Mouse (Mus musculus): Measurements from ENCODE around the gene Megf6. TPM values are rescaled to one million over a fixed set of nuclear protein-coding genes. Genes with fewer than 3 reads are reported as not detected.

Megf6 gene
- polyA plus RNA-seq, 1 experiment from 2014 or later: 9.6 TPM

GRCm38 (mm10) chr4:154294262-154294731, 123.8 kb downstream of the Megf6 start:
- ATAC-seq (ENCODE audit: low FRiP score): no peak
- WGBS: 45% methylated on average over 8 of the region's 8 CpGs
- no peak overlapping the region for H3K4me2 ChIP-seq
- H3K27ac ChIP-seq: no peak overlapping the region
- H3K9ac ChIP-seq: no peak overlapping the region
- H3K9me3 ChIP-seq: no peaks in the 10 kb centered on the region
- no peaks in the 10 kb centered on the region for H3K36me3 ChIP-seq
- H3K4me1 ChIP-seq (replicated peaks): peaks cover 9% of the 10 kb centered on the region
- H3K4me3 ChIP-seq: no peak overlapping the region
- peaks cover 32% of the 10 kb centered on the region for H3K27me3 ChIP-seq

- Histone ChIP-seq H3K9me3 (no peaks in the 10 kb centered on the region), H3K27ac (no peak overlapping the region), H3K36me3 (no peaks in the 10 kb centered on the region), H3K9ac (no peak overlapping the region), H3K4me3 (no peak overlapping the region), H3K27me3 (peaks cover 67% of the 10 kb centered on the region), H3K4me1 (replicated peaks) (peaks cover 19% of the 10 kb centered on the region), H3K4me2 (no peak overlapping the region)
- 36% methylated on average over 9 of the region's 9 CpGs for WGBS
- no peak for ATAC-seq (ENCODE audit: low FRiP score)
Observed at GRCm38 (mm10) chr4:154297761-154298160, 127.2 kb downstream of the Megf6 start.

GRCm38 (mm10) chr4:154299541-154300271, 129.2 kb downstream of the Megf6 start:
- peak overlapping the region; percentile 77 for H3K4me2 ChIP-seq
- H3K9ac ChIP-seq: peak overlapping the region; percentile 66
- no peak overlapping the region for H3K27ac ChIP-seq
- under 1% methylated on average over 60 of the region's 66 CpGs for WGBS
- H3K4me1 ChIP-seq (replicated peaks): peaks cover 11% of the 10 kb centered on the region
- H3K9me3 ChIP-seq: no peaks in the 10 kb centered on the region
- ATAC-seq (ENCODE audit: low FRiP score): no peak
- H3K36me3 ChIP-seq: no peaks in the 10 kb centered on the region
- H3K27me3 ChIP-seq: peaks cover 69% of the 10 kb centered on the region
- H3K4me3 ChIP-seq: peak overlapping the region; percentile 46

GRCm38 (mm10) chr4:154301466-154301881, 130.9 kb downstream of the Megf6 start, which contains the start of gene Arhgef16:
Gene Arhgef16, minus strand, starts transcription at chr4:154301676.
- H3K27me3 ChIP-seq: peaks cover 64% of the 10 kb centered on the region
- ATAC-seq (ENCODE audit: low FRiP score): 0 out of 2 replicates have a peak, but pooled peaks have one; percentile 22

GRCm38 (mm10) chr4:154309131-154309530, 138.6 kb downstream of the Megf6 start:
- Histone ChIP-seq H3K4me2 (no peak overlapping the region), H3K27me3 (peaks cover 4% of the 10 kb centered on the region; the same call in 1 of the 2 replicates), H3K4me1 (replicated peaks) (peaks cover 12% of the 10 kb centered on the region; the same call in 1 of the 2 replicates), H3K4me3 (no peak overlapping the region), H3K9me3 (no peaks in the 10 kb centered on the region), H3K27ac (no peak overlapping the region), H3K36me3 (no peaks in the 10 kb centered on the region), H3K9ac (no peak overlapping the region)
- 89% methylated on average over 2 of the region's 2 CpGs for WGBS
- no peak for ATAC-seq (ENCODE audit: low FRiP score)

More at GRCm38 (mm10) chr4:154301466-154301881, 130.9 kb downstream of the Megf6 start, which contains the start of gene Arhgef16:
- no peaks in the 10 kb centered on the region for H3K36me3 ChIP-seq
- H3K9ac ChIP-seq: no peak within 1 kb of the TSS
- no peaks in the 10 kb centered on the region for H3K9me3 ChIP-seq
- H3K4me2 ChIP-seq: no peak within 1 kb of the TSS
- 26% methylated on average over 7 of the region's 7 CpGs for WGBS
- no peak within 1 kb of the TSS for H3K27ac ChIP-seq
- no peak within 1 kb of the TSS for H3K4me3 ChIP-seq
- H3K4me1 ChIP-seq (replicated peaks): peaks cover 10% of the 10 kb centered on the region

GRCm38 (mm10) chr4:154310576-154311262, 140.2 kb downstream of the Megf6 start:
- Histone ChIP-seq H3K27ac (no peak overlapping the region), H3K4me3 (no peak overlapping the region), H3K9me3 (no peaks in the 10 kb centered on the region), H3K27me3 (peaks cover 4% of the 10 kb centered on the region; the same call in 1 of the 2 replicates), H3K9ac (no peak overlapping the region), H3K4me1 (replicated peaks) (peaks cover 15% of the 10 kb centered on the region; the same call in 1 of the 2 replicates), H3K4me2 (no peak overlapping the region), H3K36me3 (no peaks in the 10 kb centered on the region)
- WGBS: 86% methylated on average over 9 of the region's 9 CpGs
- no peak for ATAC-seq (ENCODE audit: low FRiP score)

- H3K4me1 ChIP-seq (replicated peaks): peaks cover 18% of the 10 kb centered on the region; the same call in 1 of the 2 replicates
- 96% methylated on average over 2 of the region's 2 CpGs for WGBS
- ATAC-seq (ENCODE audit: low FRiP score): peak; percentile 41; the same call in 1 of the 2 replicates
- no peak overlapping the region for H3K4me3 ChIP-seq
- peaks cover 4% of the 10 kb centered on the region; the same call in 1 of the 2 replicates for H3K27me3 ChIP-seq
- peak overlapping the region; percentile 75 for H3K27ac ChIP-seq
- no peak overlapping the region for H3K9ac ChIP-seq
- H3K4me2 ChIP-seq: no peak overlapping the region
- H3K36me3 ChIP-seq: no peaks in the 10 kb centered on the region
- H3K9me3 ChIP-seq: no peaks in the 10 kb centered on the region
Observed at GRCm38 (mm10) chr4:154312143-154312812, 141.7 kb downstream of the Megf6 start.

GRCm38 (mm10) chr4:154312935-154313621, 142.5 kb downstream of the Megf6 start:
- H3K4me3 ChIP-seq: no peak overlapping the region
- no peaks in the 10 kb centered on the region for H3K9me3 ChIP-seq
- no peaks in the 10 kb centered on the region for H3K36me3 ChIP-seq
- peaks cover 4% of the 10 kb centered on the region; the same call in 1 of the 2 replicates for H3K27me3 ChIP-seq
- H3K27ac ChIP-seq: peak overlapping the region; percentile 75
- ATAC-seq (ENCODE audit: low FRiP score): peak; percentile 41; the same call in 1 of the 2 replicates
- no peak overlapping the region for H3K9ac ChIP-seq
- 39% methylated on average over 4 of the region's 4 CpGs for WGBS
- no peak overlapping the region for H3K4me2 ChIP-seq
- peaks cover 18% of the 10 kb centered on the region; the same call in 1 of the 2 replicates for H3K4me1 ChIP-seq (replicated peaks)

- H3K9me3 ChIP-seq: no peaks in the 10 kb centered on the region
- 73% methylated on average over 11 of the region's 11 CpGs for whole genome bisulfite sequencing
- H3K9ac ChIP-seq: no peak overlapping the region
- H3K4me1 ChIP-seq (replicated peaks): peaks cover 18% of the 10 kb centered on the region; the same call in 1 of the 2 replicates
- no peak for ATAC-seq (ENCODE audit: low FRiP score)
- H3K36me3 ChIP-seq: no peaks in the 10 kb centered on the region
- no peak overlapping the region for H3K4me3 ChIP-seq
- H3K27ac ChIP-seq: peak overlapping the region; percentile 63
- peaks cover 4% of the 10 kb centered on the region; the same call in 1 of the 2 replicates for H3K27me3 ChIP-seq
- no peak overlapping the region for H3K4me2 ChIP-seq
Observed at GRCm38 (mm10) chr4:154313622-154313967, 143.1 kb downstream of the Megf6 start.
